In genomic region chr4:132652842-132653241, GRCm38 (mm10) we compare ENCODE assay signal across 8 mouse cellular contexts. TPM values are rescaled to one million over a fixed set of nuclear protein-coding genes. Genes with fewer than 3 reads are reported as not detected.
DNase-seq lines count a peak whose midpoint lies in the region; ATAC-seq and TF ChIP-seq lines count a peak whose summit lies in the region.

No protein-coding gene starts in this region.

- ATAC-seq in liver, embryonic 11.5 days (replicated peaks; ENCODE audit: low FRiP score): no peak
- no peak for ATAC-seq in midbrain, embryonic 16.5 days

- no peaks in the 10 kb centered on the region for H3K9me3 ChIP-seq in liver, embryonic 11.5 days (ENCODE audit: control insufficient read depth, low read length)
- no peaks in the 10 kb centered on the region for H3K9me3 ChIP-seq in midbrain, embryonic 16.5 days (replicated peaks; ENCODE audit: control insufficient read depth, low read length, poor library complexity, severe bottlenecking)

- no peak overlapping the region for H3K27ac ChIP-seq in liver, embryonic 11.5 days (ENCODE audit: low read depth, low read length)
- H3K27ac ChIP-seq in midbrain, embryonic 16.5 days (ENCODE audit: low read length): no peak overlapping the region

- no peak overlapping the region for H3K4me3 ChIP-seq in liver, embryonic 11.5 days (ENCODE audit: low read depth, low read length)
- no peak overlapping the region for H3K4me3 ChIP-seq in lung, adult 2 months (replicated peaks; ENCODE audit: extremely low read depth, low read depth, low read length)
- no peak overlapping the region for H3K4me3 ChIP-seq in midbrain, embryonic 16.5 days (ENCODE audit: low read depth, low read length)

- 0 out of 2 replicates have a peak, but pooled peaks cover 3% of the 10 kb centered on the region for H3K36me3 ChIP-seq in liver, embryonic 11.5 days (ENCODE audit: control insufficient read depth, insufficient read depth, low read length)
- no peaks in the 10 kb centered on the region for H3K36me3 ChIP-seq in midbrain, embryonic 16.5 days (ENCODE audit: control insufficient read depth, insufficient read depth, low read length)

- TF ChIP-seq CTCF in lung, adult 2 months (IDR thresholded peaks at IDR 0.05; ENCODE audit: insufficient read depth, low read length): no peak

- 52% methylated on average over 4 of the region's 4 CpGs for WGBS in liver, embryonic 11.5 days
- WGBS in lung, adult 2 months: 4% methylated on average over 4 of the region's 4 CpGs
- 53% methylated on average over 4 of the region's 4 CpGs for WGBS in midbrain, embryonic 16.5 days

- no peak overlapping the region for H3K9ac ChIP-seq in liver, embryonic 11.5 days (ENCODE audit: low read depth, low read length)
- no peak overlapping the region for H3K9ac ChIP-seq in midbrain, embryonic 16.5 days (ENCODE audit: low read depth, low read length)

- H3K27me3 ChIP-seq in liver, embryonic 11.5 days (replicated peaks; ENCODE audit: control insufficient read depth, insufficient read depth, low read length): no peaks in the 10 kb centered on the region
- no peaks in the 10 kb centered on the region for H3K27me3 ChIP-seq in midbrain, embryonic 16.5 days (ENCODE audit: control insufficient read depth, insufficient read depth, low read depth, low read length)

- DNase-seq in liver: peak; percentile 12
- DNase-seq in liver, embryonic 11.5 days (ENCODE audit: low spot score): no peak
- DNase-seq in adrenal gland, adult 8-10 months: peak; percentile 65
- peak; percentile 54 for DNase-seq in heart, adult 8-10 months (ENCODE audit: low spot score)
- peak; percentile 48 for DNase-seq in lung, adult 2 months
- DNase-seq in B cell, adult 2 months: no peak
- DNase-seq in frontal cortex, postnatal 25 days (ENCODE audit: low spot score in 2 of 2): no peak

- no peak for TF ChIP-seq POLR2A in lung, adult 2 months (IDR thresholded peaks at IDR 0.05; ENCODE audit: borderline replicate concordance, extremely low read depth, low read depth, low read length)

- H3K4me2 ChIP-seq in liver, embryonic 11.5 days: no peak overlapping the region
- H3K4me2 ChIP-seq in midbrain, embryonic 16.5 days (ENCODE audit: low read length): no peak overlapping the region

- peaks cover 5% of the 10 kb centered on the region for H3K4me1 ChIP-seq in liver, embryonic 11.5 days (replicated peaks; ENCODE audit: control insufficient read depth, insufficient read depth, low read length)
- peaks cover 10% of the 10 kb centered on the region for H3K4me1 ChIP-seq in lung, adult 2 months (ENCODE audit: control insufficient read depth, insufficient read depth, low read length)
- no peaks in the 10 kb centered on the region for H3K4me1 ChIP-seq in midbrain, embryonic 16.5 days (ENCODE audit: control insufficient read depth, insufficient read depth, low read length)

RNA-seq across cellular contexts. Expression of gene Eya3, which starts 14.1 kb away (rescaled TPM):
- polyA plus RNA-seq in liver, embryonic 11.5 days (2014; fragmentation: Nextera tagmentation; extraction: Ambion mirVana): 28.3 and 29.7 TPM in 2 replicates
- total RNA-seq in adrenal gland, adult 8-10 months (2022): 10 to 100 TPM; 23.8 to 33.6 (median 32.0) TPM
- 10 to 100 TPM; 28.7 to 34.2 (median 30.2) TPM for total RNA-seq in heart, adult 8-10 months (2022)
- polyA plus RNA-seq in lung, adult 2 months (2012; rRNA removed): 16.6 and 19.5 TPM in 2 replicates
- 11.2 and 15.0 TPM in 2 replicates for polyA plus RNA-seq in midbrain, embryonic 16.5 days (2015; fragmentation: Nextera tagmentation; extraction: Ambion mirVana)

Comparison
In these comparisons a context has a peak if more than half of its experiments do, and no peak if none do; other contexts are left out.
1. DNase-seq: peak in liver (single experiment), adrenal gland, adult 8-10 months (single experiment), heart, adult 8-10 months (single experiment) and lung, adult 2 months (single experiment); none in liver, embryonic 11.5 days (single experiment), B cell, adult 2 months (0 of 2) and frontal cortex, postnatal 25 days (0 of 2).